Mouse (Mus musculus) right cerebral cortex, adult 18-20 months (tissue): ENCODE results near the gene Habp4.

Source experiments
- DNase-seq: peaks from one replicate; pipeline ENCODE4 v3.0.0; 2022; ENCODE audit warnings: mixed read lengths

Habp4 gene

GRCm38 (mm10) chr13:64161548-64161915 is at the start of gene Habp4:
Habp4 (plus strand) TSS chr13:64161824.
- DNase-seq = peak; percentile 99

GRCm38 (mm10) chr13:64117442-64117841 is 44.2 kb upstream of the Habp4 start:
- DNase-seq = no peak

DNA sequence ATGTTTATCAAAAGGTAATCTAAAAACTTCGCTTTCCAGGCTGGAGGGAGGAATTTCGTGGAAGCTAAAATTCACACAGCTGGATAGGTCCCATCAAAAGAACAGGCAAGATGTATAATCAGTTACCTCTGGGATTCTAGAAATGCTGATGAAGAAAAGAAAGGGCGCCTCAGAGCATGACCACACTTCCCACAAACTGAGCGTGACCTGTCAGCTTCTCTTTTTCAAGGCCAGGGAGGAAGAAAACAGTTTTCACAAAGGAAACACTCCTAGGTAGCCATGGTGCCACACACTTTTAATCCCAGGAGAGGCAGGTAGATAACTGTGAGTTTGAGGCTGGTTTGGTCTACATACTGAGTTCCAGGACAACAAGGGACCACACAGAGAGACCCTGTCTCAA is 40.9 kb upstream of the Habp4 start:
- DNase-seq = no peak

- DNase-seq = no peak
These were observed 38.0 kb upstream of the Habp4 start for GRCm38 (mm10) chr13:64123491-64124188.

- no peak for DNase-seq
These were observed 36.7 kb upstream of the Habp4 start for GRCm38 (mm10) chr13:64124886-64125285.

- no peak for DNase-seq
These were observed 35.3 kb upstream of the Habp4 start for GRCm38 (mm10) chr13:64126316-64126715.

DNA sequence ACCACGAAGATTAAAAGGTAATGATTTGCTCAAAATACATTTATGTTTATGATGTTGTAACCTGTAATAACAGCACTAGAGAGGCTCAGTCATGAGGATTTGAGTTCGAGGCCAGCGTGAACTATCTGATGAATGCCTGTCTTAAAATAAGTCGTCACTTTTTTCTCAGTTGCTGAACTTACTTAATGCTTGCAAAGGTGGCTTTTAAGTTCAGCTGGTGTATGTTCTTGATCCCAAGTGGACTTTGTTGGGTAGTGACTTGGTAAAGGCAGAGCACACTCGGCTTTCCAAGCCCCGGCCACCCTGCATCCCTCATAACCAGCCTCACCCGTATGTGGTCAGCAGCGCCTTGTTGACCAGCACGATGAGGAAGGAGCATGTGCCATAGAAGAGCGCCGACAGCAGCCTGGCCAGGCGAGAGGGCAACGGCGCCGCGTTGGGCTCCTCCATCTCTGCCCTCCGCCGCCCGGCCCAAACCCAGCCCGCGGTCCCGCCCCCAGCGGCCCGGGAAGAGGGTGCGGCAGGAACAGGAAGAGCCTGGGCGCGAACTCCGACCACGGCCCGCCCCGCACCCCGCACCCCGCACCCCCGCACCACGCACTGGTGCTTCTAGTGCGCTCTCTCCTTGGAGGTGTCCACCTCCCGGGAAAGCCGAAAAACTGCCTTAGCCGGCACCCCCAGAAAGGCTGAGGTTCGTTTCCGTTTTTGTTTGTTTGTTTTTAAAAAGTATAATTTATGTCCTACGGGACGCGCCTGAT is 32.6 kb upstream of the Habp4 start, which contains the start of gene Slc35d2:
Gene Slc35d2 (minus strand): TSS at position 511 of the 758 bp plus-strand sequence.
- DNase-seq = peak; percentile 6

- DNase-seq = peak; percentile 12
These were observed 31.8 kb upstream of the Habp4 start for GRCm38 (mm10) chr13:64129616-64130375.

- DNase-seq = no peak
These were observed 11.5 kb upstream of the Habp4 start for GRCm38 (mm10) chr13:64150121-64150520.

DNA sequence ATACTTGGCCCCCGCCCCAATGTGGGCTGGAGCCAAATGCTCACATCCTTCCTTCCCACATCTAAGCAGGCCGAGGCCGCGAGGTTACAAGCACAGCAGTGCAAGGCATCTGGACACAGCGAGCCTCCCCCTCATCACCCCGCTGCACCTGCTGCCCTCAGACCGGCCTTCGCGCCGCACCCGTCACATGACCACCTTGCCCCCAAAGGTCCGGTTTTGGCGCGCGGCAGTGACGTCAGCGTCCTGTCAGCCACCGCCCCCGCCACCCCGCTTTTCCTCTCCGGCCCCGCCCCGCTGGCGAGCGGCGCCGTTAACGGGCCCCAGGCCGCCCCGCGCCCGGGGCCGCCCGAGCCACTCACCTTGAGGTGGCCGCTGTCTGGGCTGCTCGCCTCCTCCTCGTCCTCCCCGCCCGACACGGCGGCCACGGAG is 9.4 kb upstream of the Habp4 start:
- peak; percentile 77 for DNase-seq

GRCm38 (mm10) chr13:64152671-64153082 is 8.9 kb upstream of the Habp4 start:
- DNase-seq = peak; percentile 52

DNA sequence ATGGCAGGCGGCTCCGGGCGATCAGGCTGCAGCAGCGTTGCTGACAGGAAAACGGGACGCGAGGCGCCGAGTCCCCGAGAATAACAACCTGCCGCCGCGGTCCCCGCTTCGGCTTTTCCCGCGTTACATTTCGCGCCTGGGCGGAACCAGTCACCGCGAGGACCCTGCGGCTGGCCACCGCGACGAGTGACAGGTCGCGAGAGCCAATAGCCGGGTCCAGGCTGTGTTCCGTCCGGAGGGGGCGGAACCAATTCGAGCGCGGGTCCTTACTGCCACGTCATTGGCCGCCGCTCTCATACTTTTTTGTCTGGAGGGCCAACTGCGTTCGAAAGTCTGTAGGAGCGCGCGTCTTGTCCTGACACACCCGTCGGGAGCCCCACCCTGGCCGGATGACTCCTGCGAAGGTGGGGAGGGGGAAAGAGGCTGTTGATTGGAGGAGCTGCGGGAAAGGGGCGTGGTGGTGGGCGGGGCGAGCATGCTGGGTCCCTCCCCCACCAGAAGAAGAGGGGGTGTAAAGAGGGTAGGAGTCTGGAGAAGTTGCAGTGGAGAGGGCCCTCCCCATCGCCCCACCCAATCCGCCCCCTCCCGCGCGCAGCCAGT is 8.4 kb upstream of the Habp4 start, which contains the start of gene Zfp367:
Gene Zfp367 (minus strand): TSS at position 120 of the 600 bp plus-strand sequence.
- DNase-seq = peak; percentile 97

DNA sequence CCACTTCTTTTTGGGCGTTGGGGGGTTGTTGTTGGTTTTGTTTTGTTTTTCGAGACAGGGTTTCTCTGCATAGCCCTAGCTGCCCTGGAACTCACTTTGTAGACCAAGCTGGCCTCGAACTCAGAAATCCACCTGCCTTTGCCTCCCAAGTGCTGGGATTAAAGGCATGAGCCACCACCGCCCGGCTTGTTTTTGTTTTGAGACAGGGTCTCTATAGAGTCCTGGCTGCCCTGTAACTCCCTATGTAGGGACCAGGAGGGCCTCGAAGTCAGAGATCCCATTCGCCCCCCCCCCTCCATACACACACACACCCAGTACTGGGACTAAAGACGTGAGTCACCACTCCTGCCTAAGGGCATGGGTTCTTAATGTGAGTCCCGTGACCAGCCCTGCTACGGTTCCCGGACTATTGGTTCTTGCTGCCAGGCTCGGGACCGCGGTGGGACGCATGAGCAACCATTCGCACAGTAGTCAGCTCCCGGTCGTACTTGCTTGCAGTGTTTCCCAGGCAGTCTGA is 7.8 kb upstream of the Habp4 start:
- DNase-seq = no peak

DNA sequence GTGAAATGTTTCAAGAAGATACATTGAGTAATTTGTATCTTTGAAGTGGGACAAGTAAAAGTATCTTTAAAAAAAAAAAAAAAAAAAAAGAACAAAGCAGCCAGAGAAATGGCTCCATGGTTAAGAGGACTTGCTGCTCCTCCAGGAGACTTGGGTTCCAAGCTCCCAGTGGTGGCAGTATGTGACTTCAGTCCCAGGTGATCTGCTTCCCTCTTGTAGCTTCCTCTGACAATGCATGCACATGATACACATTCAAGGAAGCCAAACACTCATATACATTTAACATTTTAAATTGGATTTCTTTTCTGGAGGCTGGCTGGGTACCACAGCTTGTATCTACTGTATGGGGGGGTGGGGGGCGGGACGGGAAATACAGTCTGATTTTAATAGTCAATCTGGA is 7.0 kb upstream of the Habp4 start:
- DNase-seq = no peak

DNA sequence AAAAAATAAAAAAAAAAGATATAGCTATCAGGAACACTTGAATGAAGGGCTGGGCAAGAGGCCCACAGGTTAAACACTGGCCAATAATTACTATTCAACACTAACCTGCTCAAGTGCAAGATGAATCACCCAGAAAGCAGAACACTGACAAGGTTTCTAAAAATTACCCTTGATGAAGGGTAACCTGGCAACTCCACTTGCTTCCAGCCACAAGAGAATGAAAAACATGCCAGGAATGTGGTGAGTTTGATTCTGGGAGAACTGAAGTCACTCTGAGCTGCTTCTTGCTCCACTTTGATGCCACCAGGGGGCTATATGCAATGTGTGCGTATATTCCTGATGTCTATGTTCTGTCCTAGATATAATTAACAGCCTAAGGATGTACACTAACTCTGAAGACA is 6.5 kb upstream of the Habp4 start:
- DNase-seq = no peak

DNA sequence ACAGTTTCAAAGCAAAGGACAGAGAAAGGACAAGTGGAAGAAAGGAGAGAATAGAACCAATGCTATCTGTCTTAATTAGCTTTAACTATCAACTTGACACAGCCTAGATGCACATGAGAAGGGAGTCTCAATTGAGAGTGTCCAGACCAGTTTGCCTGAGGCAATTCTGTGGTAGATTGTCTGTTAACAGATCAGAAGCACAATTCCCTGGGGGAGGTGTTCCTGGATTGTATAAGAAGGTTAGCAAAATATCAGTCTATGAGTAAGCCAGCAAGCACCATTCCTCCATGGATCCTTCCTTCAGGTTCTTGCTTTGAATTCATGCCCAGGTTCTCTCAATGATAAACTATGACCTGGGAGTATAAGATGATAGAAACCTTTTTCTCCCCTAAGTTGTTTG is 4.7 kb upstream of the Habp4 start:
- DNase-seq = no peak

GRCm38 (mm10) chr13:64161916-64162611 is 440 bp downstream of the Habp4 start:
- DNase-seq = peak; percentile 48

DNA sequence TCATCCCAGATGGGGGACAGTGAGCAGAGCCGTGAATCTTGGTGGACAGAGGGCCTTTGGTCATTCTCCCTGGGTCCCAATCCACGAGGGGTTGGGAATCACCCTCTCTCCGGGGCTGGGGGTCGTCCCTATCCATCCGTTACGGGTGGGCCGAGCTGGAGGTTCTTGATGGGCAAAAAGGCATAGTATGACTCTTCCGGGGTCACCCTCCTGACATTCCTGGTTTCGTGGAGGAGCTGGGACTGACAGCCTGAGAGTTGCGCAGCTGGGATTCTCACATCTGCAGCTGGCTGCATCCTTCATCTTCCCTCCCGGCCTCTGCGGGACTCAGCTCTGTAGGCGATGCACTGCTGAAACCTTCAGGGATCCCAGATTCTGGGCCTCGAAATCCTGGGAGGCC is 1.0 kb downstream of the Habp4 start:
- DNase-seq = peak; percentile 33

GRCm38 (mm10) chr13:64163147-64163715 is 1.6 kb downstream of the Habp4 start:
- DNase-seq = no peak

GRCm38 (mm10) chr13:64169746-64170145 is 8.1 kb downstream of the Habp4 start:
- no peak for DNase-seq

- DNase-seq = no peak
These were observed 16.4 kb downstream of the Habp4 start for GRCm38 (mm10) chr13:64178000-64178399.
